Mouse (Mus musculus) adrenal gland (tissue): ENCODE data around the gene Cacna2d1.

ENCODE experiments used
- intact Hi-C: fragments of 180-260 bp; cut with DNase I; formaldehyde crosslinking; loops from one replicate; pipeline ENCODE4 v1.15.1; 2025

Gene Cacna2d1

GRCm38 (mm10) chr5:16136839-16137238 lies 202.3 kb downstream of the Cacna2d1 start:
- intact Hi-C loops: no loop called here

GRCm38 (mm10) chr5:16146602-16147001 lies 212.1 kb downstream of the Cacna2d1 start:
- intact Hi-C loops: no loop called here

- intact Hi-C loops: no loop called here
Measured at GRCm38 (mm10) chr5:16155375-16156284, 221.1 kb downstream of the Cacna2d1 start.

GRCm38 (mm10) chr5:16163270-16163669 lies 228.8 kb downstream of the Cacna2d1 start:
- intact Hi-C loops: no loop called here

GRCm38 (mm10) chr5:16166117-16166867 lies 231.8 kb downstream of the Cacna2d1 start:
- intact Hi-C loops: no loop called here

- intact Hi-C loops: no loop called here
Measured at GRCm38 (mm10) chr5:16166868-16167267, 232.4 kb downstream of the Cacna2d1 start.

- intact Hi-C loops: no loop called here
Measured at GRCm38 (mm10) chr5:16181041-16181440, 246.6 kb downstream of the Cacna2d1 start.

GRCm38 (mm10) chr5:16184064-16184463 lies 249.6 kb downstream of the Cacna2d1 start:
- intact Hi-C loops: no loop called here

- intact Hi-C loops: no loop called here
Measured at GRCm38 (mm10) chr5:16187931-16188330, 253.4 kb downstream of the Cacna2d1 start.

GRCm38 (mm10) chr5:16189878-16190277 lies 255.4 kb downstream of the Cacna2d1 start:
- intact Hi-C loops: no loop called here

- intact Hi-C loops: no loop called here
Measured at GRCm38 (mm10) chr5:16191165-16191564, 256.7 kb downstream of the Cacna2d1 start.

- intact Hi-C loops: no loop called here
Measured at GRCm38 (mm10) chr5:16199816-16200215, 265.3 kb downstream of the Cacna2d1 start.

GRCm38 (mm10) chr5:16221960-16222359 lies 287.5 kb downstream of the Cacna2d1 start:
- intact Hi-C loops: no loop called here

GRCm38 (mm10) chr5:16225359-16225758 lies 290.9 kb downstream of the Cacna2d1 start:
- intact Hi-C loops: no loop called here

- intact Hi-C loops: no loop called here
Measured at GRCm38 (mm10) chr5:16229384-16229783, 294.9 kb downstream of the Cacna2d1 start.

- intact Hi-C loops: no loop called here
Measured at GRCm38 (mm10) chr5:16231477-16231876, 297.0 kb downstream of the Cacna2d1 start.

- intact Hi-C loops: no loop called here
Measured at GRCm38 (mm10) chr5:16234891-16235290, 300.4 kb downstream of the Cacna2d1 start.

- intact Hi-C loops: no loop called here
Measured at GRCm38 (mm10) chr5:16235864-16236263, 301.4 kb downstream of the Cacna2d1 start.

GRCm38 (mm10) chr5:16236608-16237007 lies 302.1 kb downstream of the Cacna2d1 start:
- intact Hi-C loops: no loop called here

- intact Hi-C loops: no loop called here
Measured at GRCm38 (mm10) chr5:16237972-16238371, 303.5 kb downstream of the Cacna2d1 start.

GRCm38 (mm10) chr5:16240255-16240654 lies 305.8 kb downstream of the Cacna2d1 start:
- intact Hi-C loops: no loop called here

GRCm38 (mm10) chr5:16243599-16243998 lies 309.1 kb downstream of the Cacna2d1 start:
- intact Hi-C loops: no loop called here
